Mouse (Mus musculus): ENCODE measurements at regions not wholly inside any gene's neighbourhood (a gene's known extent, or its start where the extent isn't known, plus 50 kb on each side); places are given as distances from the start of the nearest gene placed in this dataset.

DNA sequence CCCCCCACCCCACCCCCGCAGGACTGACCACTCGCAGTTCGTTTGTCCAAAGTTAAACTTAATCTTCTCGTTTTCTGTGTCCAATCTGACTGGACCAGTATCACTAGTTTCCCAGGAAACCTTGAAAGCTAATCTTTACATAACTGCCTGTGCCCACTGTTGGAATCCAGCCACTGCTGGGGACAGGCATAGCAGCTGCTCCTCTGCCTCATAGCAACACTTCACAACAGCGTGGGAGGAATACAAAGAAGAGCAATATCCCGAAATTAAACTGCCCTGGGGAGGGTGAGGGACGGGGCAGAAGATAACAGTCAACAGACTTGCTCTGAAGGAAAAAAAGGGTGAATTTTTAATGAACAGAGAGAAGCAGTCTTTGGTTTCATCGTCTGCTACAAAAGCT lies 456.8 kb downstream of the Kcnj2 start:
- H3K36me3 ChIP-seq (replicated peaks; ENCODE audit: insufficient read depth, low read length), result no peaks in the 10 kb centered on the region
- H3K9me3 ChIP-seq (ENCODE audit: low read length), result no peaks in the 10 kb centered on the region
- ATAC-seq (no peak), DNase-seq (no peak)
- H3K27ac ChIP-seq (ENCODE audit: low read depth), result no peak overlapping the region
- no peaks in the 10 kb centered on the region for H3K27me3 ChIP-seq (ENCODE audit: insufficient read depth, low read length)
- 63% methylated on average over 8 of the region's 8 CpGs for WGBS (ENCODE audit: insufficient replicate concordance)
- H3K4me3 ChIP-seq (ENCODE audit: low read depth, low read length), result no peak overlapping the region
- no peak for TF ChIP-seq CTCF (IDR thresholded peaks at IDR 0.05; ENCODE audit: low read depth)
- TF ChIP-seq EP300 (IDR thresholded peaks at IDR 0.05; ENCODE audit: low read depth), result no peak
- H3K4me1 ChIP-seq (ENCODE audit: insufficient read depth), result no peaks in the 10 kb centered on the region
- no peak overlapping the region for H3K9ac ChIP-seq (replicated peaks)
- no peak overlapping the region for H3K4me2 ChIP-seq (ENCODE audit: low read depth, low read length)

DNA sequence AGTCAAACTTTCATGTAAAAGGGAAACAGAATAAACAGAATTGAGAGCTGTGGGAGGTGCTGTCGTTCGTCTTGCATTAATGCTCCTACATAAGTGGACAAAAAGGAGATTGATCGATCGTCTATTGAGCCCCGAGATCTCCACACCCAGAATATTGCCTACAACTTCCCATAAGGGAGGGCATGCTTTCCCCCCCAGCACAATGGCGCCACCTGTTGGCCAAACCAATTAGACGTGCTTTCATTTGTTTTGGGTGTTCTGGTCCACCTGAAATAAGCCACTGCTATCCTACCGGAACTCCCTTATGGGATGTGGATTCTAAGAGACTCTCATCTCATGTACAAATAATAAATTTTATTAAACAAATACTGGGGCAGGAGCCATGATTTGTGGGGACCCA lies 457.5 kb downstream of the Kcnj2 start:
- Histone ChIP-seq H3K27ac (ENCODE audit: low read depth) (no peak overlapping the region), H3K9ac (replicated peaks) (no peak overlapping the region), H3K27me3 (ENCODE audit: insufficient read depth, low read length) (no peaks in the 10 kb centered on the region), H3K36me3 (replicated peaks; ENCODE audit: insufficient read depth, low read length) (no peaks in the 10 kb centered on the region), H3K4me3 (ENCODE audit: low read depth, low read length) (no peak overlapping the region), H3K4me2 (ENCODE audit: low read depth, low read length) (no peak overlapping the region), H3K4me1 (ENCODE audit: insufficient read depth) (no peaks in the 10 kb centered on the region), H3K9me3 (ENCODE audit: low read length) (no peaks in the 10 kb centered on the region)
- no peak for ATAC-seq
- DNase-seq, result peak; percentile 53
- 58% methylated on average over 8 of the region's 8 CpGs for WGBS (ENCODE audit: insufficient replicate concordance)
- TF ChIP-seq EP300 (IDR thresholded peaks at IDR 0.05; ENCODE audit: low read depth) (no peak), CTCF (IDR thresholded peaks at IDR 0.05; ENCODE audit: low read depth) (peak; percentile 77)

DNA sequence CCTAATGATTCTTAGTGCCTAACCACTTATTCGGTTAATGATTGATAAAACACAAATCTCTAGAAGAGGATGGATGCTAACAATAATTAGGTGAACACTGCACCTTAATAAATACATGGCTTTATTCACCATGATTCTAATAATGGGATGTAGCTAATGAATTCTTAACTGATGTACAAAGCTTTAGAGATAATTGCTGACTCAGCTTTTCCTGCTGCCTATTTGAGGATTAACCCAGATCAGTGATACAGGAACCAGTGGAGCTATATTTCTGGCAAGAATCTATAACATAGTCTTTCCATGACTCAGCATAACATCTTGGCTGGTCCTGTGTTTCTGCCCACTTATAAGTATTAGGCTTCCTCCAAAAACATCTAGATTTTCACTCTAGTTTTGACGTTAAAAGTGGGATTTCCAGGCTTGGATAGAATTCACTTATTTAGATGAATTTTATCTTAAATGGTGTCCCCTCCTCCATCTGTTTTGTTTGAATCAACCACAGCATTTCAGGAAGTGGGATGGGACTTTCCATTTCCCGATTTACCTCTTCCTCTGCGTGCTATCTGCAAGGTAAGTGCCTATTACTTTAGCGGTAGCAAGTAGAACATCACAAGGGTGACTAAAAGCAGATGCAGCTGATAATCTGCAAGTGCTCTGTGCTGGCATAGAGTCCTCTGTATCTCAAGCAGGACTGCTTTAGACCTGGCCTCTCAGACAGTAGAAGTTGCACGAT lies 460.2 kb downstream of the Kcnj2 start:
- TF ChIP-seq CTCF (IDR thresholded peaks at IDR 0.05; ENCODE audit: low read depth), result no peak
- no peak for TF ChIP-seq EP300 (IDR thresholded peaks at IDR 0.05; ENCODE audit: low read depth)
- DNase-seq (no peak), ATAC-seq (no peak)
- H3K9ac ChIP-seq (replicated peaks), result no peak overlapping the region
- H3K27ac ChIP-seq (ENCODE audit: low read depth), result no peak overlapping the region
- H3K4me1 ChIP-seq (ENCODE audit: insufficient read depth), result no peaks in the 10 kb centered on the region
- WGBS (ENCODE audit: insufficient replicate concordance), result 54% methylated on average over 6 of the region's 6 CpGs
- H3K4me3 ChIP-seq (ENCODE audit: low read depth, low read length), result no peak overlapping the region
- H3K27me3 ChIP-seq (ENCODE audit: insufficient read depth, low read length), result no peaks in the 10 kb centered on the region
- no peaks in the 10 kb centered on the region for H3K36me3 ChIP-seq (replicated peaks; ENCODE audit: insufficient read depth, low read length)
- no peak overlapping the region for H3K4me2 ChIP-seq (ENCODE audit: low read depth, low read length)
- no peaks in the 10 kb centered on the region for H3K9me3 ChIP-seq (ENCODE audit: low read length)

DNA sequence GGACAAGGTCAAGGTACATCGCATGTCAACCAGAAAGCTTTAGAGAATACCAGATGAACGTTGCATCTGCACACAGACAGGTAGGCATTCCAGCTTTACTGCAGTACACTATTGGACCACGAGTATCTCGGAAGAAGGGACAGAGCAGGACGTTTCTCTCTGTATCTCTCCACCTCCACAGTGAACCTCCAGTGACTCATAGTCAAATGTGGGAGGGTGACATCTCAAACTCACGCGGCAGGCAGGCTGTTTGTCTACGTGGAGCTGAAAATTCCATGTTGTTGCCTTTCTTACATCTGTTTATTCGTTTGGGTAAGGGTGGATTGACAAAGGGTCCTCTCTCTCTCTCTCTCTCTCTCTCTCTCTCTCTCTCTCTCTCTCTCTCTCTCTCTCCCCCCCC lies 463.6 kb downstream of the Kcnj2 start:
- no peak overlapping the region for H3K27ac ChIP-seq (ENCODE audit: low read depth)
- 62% methylated on average over 9 of the region's 9 CpGs for WGBS (ENCODE audit: insufficient replicate concordance)
- no peaks in the 10 kb centered on the region for H3K36me3 ChIP-seq (replicated peaks; ENCODE audit: insufficient read depth, low read length)
- DNase-seq (no peak), ATAC-seq (no peak)
- no peak overlapping the region for H3K4me2 ChIP-seq (ENCODE audit: low read depth, low read length)
- no peaks in the 10 kb centered on the region for H3K27me3 ChIP-seq (ENCODE audit: insufficient read depth, low read length)
- H3K9ac ChIP-seq (replicated peaks), result no peak overlapping the region
- TF ChIP-seq CTCF (IDR thresholded peaks at IDR 0.05; ENCODE audit: low read depth), result no peak
- TF ChIP-seq EP300 (IDR thresholded peaks at IDR 0.05; ENCODE audit: low read depth), result no peak
- no peak overlapping the region for H3K4me3 ChIP-seq (ENCODE audit: low read depth, low read length)
- no peaks in the 10 kb centered on the region for H3K4me1 ChIP-seq (ENCODE audit: insufficient read depth)
- H3K9me3 ChIP-seq (ENCODE audit: low read length), result no peaks in the 10 kb centered on the region

DNA sequence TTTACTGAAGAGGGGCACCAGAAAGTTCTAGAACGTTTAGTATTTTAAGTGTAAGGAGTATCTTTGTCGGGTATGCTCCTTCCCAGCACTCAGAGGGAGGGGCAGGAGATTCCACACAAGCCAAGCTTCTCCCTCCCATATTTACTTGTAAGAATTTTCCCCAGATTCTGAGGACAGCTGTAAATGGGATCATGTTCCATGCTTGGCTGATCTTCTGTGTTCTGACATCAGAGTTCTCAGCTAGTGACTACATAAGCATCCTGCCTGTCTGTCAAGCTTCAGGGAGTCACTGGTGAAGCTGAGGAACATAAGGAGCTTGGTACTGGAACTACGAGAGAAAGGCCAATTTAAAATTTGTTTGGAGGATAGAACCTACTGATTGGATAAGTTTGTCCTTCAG lies 464.9 kb downstream of the Kcnj2 start:
- no peaks in the 10 kb centered on the region for H3K9me3 ChIP-seq (ENCODE audit: low read length)

DNA sequence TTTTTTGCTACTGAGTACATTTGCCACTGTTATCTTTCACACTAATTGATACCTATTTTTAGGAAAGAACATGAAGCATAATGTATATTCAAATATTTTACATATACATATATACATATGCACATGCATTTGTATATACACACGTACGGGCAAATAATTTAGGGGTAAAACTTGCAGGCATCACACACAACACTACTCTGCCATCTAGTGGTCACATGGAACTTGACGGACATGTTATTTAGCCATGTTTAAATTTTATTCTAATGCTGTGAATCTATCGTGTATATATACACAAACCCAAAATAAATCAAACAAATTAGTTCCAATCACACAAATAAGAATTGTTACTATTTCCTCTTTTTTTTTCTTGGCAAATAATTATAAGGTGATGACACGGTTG lies 466.5 kb downstream of the Kcnj2 start:
- no peak overlapping the region for H3K9ac ChIP-seq (replicated peaks)
- no peaks in the 10 kb centered on the region for H3K36me3 ChIP-seq (replicated peaks; ENCODE audit: insufficient read depth, low read length)
- DNase-seq, result no peak
- H3K9me3 ChIP-seq (ENCODE audit: low read length), result no peaks in the 10 kb centered on the region
- TF ChIP-seq CTCF (IDR thresholded peaks at IDR 0.05; ENCODE audit: low read depth) (peak; percentile 64), EP300 (IDR thresholded peaks at IDR 0.05; ENCODE audit: low read depth) (no peak)
- no peaks in the 10 kb centered on the region for H3K4me1 ChIP-seq (ENCODE audit: insufficient read depth)
- 36% methylated on average over 5 of the region's 5 CpGs for WGBS (ENCODE audit: insufficient replicate concordance)
- no peak overlapping the region for H3K4me3 ChIP-seq (ENCODE audit: low read depth, low read length)
- no peak overlapping the region for H3K4me2 ChIP-seq (ENCODE audit: low read depth, low read length)
- no peak for ATAC-seq
- H3K27ac ChIP-seq (ENCODE audit: low read depth), result no peak overlapping the region
- H3K27me3 ChIP-seq (ENCODE audit: insufficient read depth, low read length), result peaks cover 5% of the 10 kb centered on the region; the same call in 1 of the 2 replicates

More for the DNA sequence above, 464.9 kb downstream of the Kcnj2 start:
- Histone ChIP-seq H3K27ac (ENCODE audit: low read depth) (no peak overlapping the region), H3K27me3 (ENCODE audit: insufficient read depth, low read length) (no peaks in the 10 kb centered on the region), H3K9ac (replicated peaks) (no peak overlapping the region), H3K4me2 (ENCODE audit: low read depth, low read length) (no peak overlapping the region), H3K36me3 (replicated peaks; ENCODE audit: insufficient read depth, low read length) (no peaks in the 10 kb centered on the region), H3K4me1 (ENCODE audit: insufficient read depth) (no peaks in the 10 kb centered on the region), H3K4me3 (ENCODE audit: low read depth, low read length) (no peak overlapping the region)
- 68% methylated on average over 3 of the region's 3 CpGs for WGBS (ENCODE audit: insufficient replicate concordance)
- DNase-seq, result no peak
- TF ChIP-seq CTCF (IDR thresholded peaks at IDR 0.05; ENCODE audit: low read depth), result no peak
- TF ChIP-seq EP300 (IDR thresholded peaks at IDR 0.05; ENCODE audit: low read depth), result no peak
- ATAC-seq, result no peak
